Mouse (Mus musculus) erythroblast, adult 5-6 weeks (primary cell): Measurements from ENCODE around the gene Fbxo30. TPM values are rescaled to one million over a fixed set of nuclear protein-coding genes. Genes with fewer than 3 reads are reported as not detected.
"Not testable (repeated sequence)": the region's sequence is repeated elsewhere in the genome, so short reads cannot be mapped to it uniquely, and the experiment has no call there.

ENCODE experiments used
- ATAC-seq: replicated peaks from 2 replicates; pipeline ENCODE4 v1.8.0; 2016; ENCODE audit warnings: moderate number of reproducible peaks, mild to moderate bottlenecking, moderate TSS enrichment, inconsistent platforms; ENCODE audit not compliant: poor library complexity, low FRiP score, severe bottlenecking
- total RNA-seq, 2 experiments: library from RNA; stranded (forward) in 1 of 2; stranded (reverse) in 1 of 2; fragments of 150-400 nt in 1 of 2; fragments of 200-764, 138-1000 nt in 1 of 2; gene quantifications; 2 replicates each; pipeline versions ENCODE4 v1.2.3 to v1.2.4; 2015 to 2017; ENCODE audit warnings: low replicate concordance in 2 of 2

Fbxo30 gene
- total RNA-seq (2015; ENCODE audit: low replicate concordance) (358 and 372 TPM in 2 replicates), total RNA-seq (2017; ENCODE audit: low replicate concordance) (591 and 674 TPM in 2 replicates)

- peak; percentile 81 for ATAC-seq
Measured at GRCm38 (mm10) chr10:11280578-11281463, at the start of gene Fbxo30. Fbxo30 (plus strand) TSS chr10:11281330.

- ATAC-seq: no peak
Measured at GRCm38 (mm10) chr10:11233208-11233607, 47.9 kb upstream of the Fbxo30 start.

- not testable (repeated sequence) for ATAC-seq
Measured at GRCm38 (mm10) chr10:11242988-11243387, 38.1 kb upstream of the Fbxo30 start.

GRCm38 (mm10) chr10:11248210-11248609 is 32.9 kb upstream of the Fbxo30 start:
- ATAC-seq: no peak

- no peak for ATAC-seq
Measured at GRCm38 (mm10) chr10:11250247-11250997, 30.7 kb upstream of the Fbxo30 start.

- not testable (repeated sequence) for ATAC-seq
Measured at GRCm38 (mm10) chr10:11253581-11253980, 27.5 kb upstream of the Fbxo30 start.

- ATAC-seq: no peak
Measured at GRCm38 (mm10) chr10:11260119-11260518, 21.0 kb upstream of the Fbxo30 start.

- ATAC-seq: not testable (repeated sequence)
Measured at GRCm38 (mm10) chr10:11262292-11262691, 18.8 kb upstream of the Fbxo30 start.

GRCm38 (mm10) chr10:11263795-11264194 is 17.3 kb upstream of the Fbxo30 start:
- ATAC-seq: not testable (repeated sequence)

GRCm38 (mm10) chr10:11269165-11269564 is 12.0 kb upstream of the Fbxo30 start:
- no peak for ATAC-seq

GRCm38 (mm10) chr10:11274431-11274830 is 6.7 kb upstream of the Fbxo30 start:
- ATAC-seq: no peak

GRCm38 (mm10) chr10:11280235-11280577 is 924 bp upstream of the Fbxo30 start:
- no peak for ATAC-seq

- peak; percentile 29 for ATAC-seq
Measured at GRCm38 (mm10) chr10:11281498-11282305, 572 bp downstream of the Fbxo30 start.

GRCm38 (mm10) chr10:11282306-11282631 is 1.1 kb downstream of the Fbxo30 start:
- peak; percentile 66 for ATAC-seq

- ATAC-seq: no peak
Measured at GRCm38 (mm10) chr10:11298418-11298817, 17.3 kb downstream of the Fbxo30 start.

GRCm38 (mm10) chr10:11305365-11306053 is 24.4 kb downstream of the Fbxo30 start:
- ATAC-seq: no peak

- peak; percentile 27; the same call in 1 of the 2 replicates for ATAC-seq
Measured at GRCm38 (mm10) chr10:11306054-11306367, 24.9 kb downstream of the Fbxo30 start.

- no peak for ATAC-seq
Measured at GRCm38 (mm10) chr10:11309866-11310265, 28.7 kb downstream of the Fbxo30 start.

- ATAC-seq: no peak
Measured at GRCm38 (mm10) chr10:11310481-11310880, 29.4 kb downstream of the Fbxo30 start.
